Mouse (Mus musculus): Measurements from ENCODE around the gene Orai1. TPM values are rescaled to one million over a fixed set of nuclear protein-coding genes. Genes with fewer than 3 reads are reported as not detected.
"Not testable (repeated sequence)": the region's sequence is repeated elsewhere in the genome, so short reads cannot be mapped to it uniquely, and the experiment has no call there.

Orai1 gene
- polyA plus RNA-seq, 1 experiment, result 68.5 TPM

- no peak overlapping the region for H3K27ac ChIP-seq (ENCODE audit: insufficient read depth, low read depth, low read length)
- no peak overlapping the region for H3K4me3 ChIP-seq (ENCODE audit: insufficient read depth, low read length)
- TF ChIP-seq POLR2A (IDR thresholded peaks at IDR 0.05; ENCODE audit: borderline replicate concordance, low read depth, low read length) (no peak), CTCF (IDR thresholded peaks at IDR 0.05; ENCODE audit: low read depth, low read length) (no peak)
- peaks cover 22% of the 10 kb centered on the region for H3K4me1 ChIP-seq (ENCODE audit: control insufficient read depth, insufficient read depth, low read length)
These were observed 46.0 kb downstream of the Orai1 start for GRCm38 (mm10) chr5:123060706-123061401.

- H3K4me1 ChIP-seq (ENCODE audit: control insufficient read depth, insufficient read depth, low read length), result peaks cover 22% of the 10 kb centered on the region
- H3K27ac ChIP-seq (ENCODE audit: insufficient read depth, low read depth, low read length); H3K4me3 ChIP-seq (ENCODE audit: insufficient read depth, low read length): not testable (repeated sequence)
These were observed 46.5 kb downstream of the Orai1 start for GRCm38 (mm10) chr5:123061402-123061749.

GRCm38 (mm10) chr5:123063141-123063540 is 48.3 kb downstream of the Orai1 start:
- TF ChIP-seq CTCF (IDR thresholded peaks at IDR 0.05; ENCODE audit: low read depth, low read length), result no peak
- no peak for TF ChIP-seq POLR2A (IDR thresholded peaks at IDR 0.05; ENCODE audit: borderline replicate concordance, low read depth, low read length)
- Histone ChIP-seq H3K4me1 (ENCODE audit: control insufficient read depth, insufficient read depth, low read length) (peaks cover 19% of the 10 kb centered on the region), H3K27ac (ENCODE audit: insufficient read depth, low read depth, low read length) (no peak overlapping the region), H3K4me3 (ENCODE audit: insufficient read depth, low read length) (no peak overlapping the region)

- Histone ChIP-seq H3K27ac (ENCODE audit: insufficient read depth, low read depth, low read length) (no peak overlapping the region), H3K4me3 (ENCODE audit: insufficient read depth, low read length) (no peak overlapping the region), H3K4me1 (ENCODE audit: control insufficient read depth, insufficient read depth, low read length) (peaks cover 10% of the 10 kb centered on the region)
- TF ChIP-seq CTCF (IDR thresholded peaks at IDR 0.05; ENCODE audit: low read depth, low read length) (no peak), POLR2A (IDR thresholded peaks at IDR 0.05; ENCODE audit: borderline replicate concordance, low read depth, low read length) (no peak)
These were observed 49.3 kb downstream of the Orai1 start for GRCm38 (mm10) chr5:123064207-123064606.

- Histone ChIP-seq H3K4me1 (ENCODE audit: control insufficient read depth, insufficient read depth, low read length) (no peaks in the 10 kb centered on the region), H3K4me3 (ENCODE audit: insufficient read depth, low read length) (no peak overlapping the region), H3K27ac (ENCODE audit: insufficient read depth, low read depth, low read length) (no peak overlapping the region)
- no peak for TF ChIP-seq POLR2A (IDR thresholded peaks at IDR 0.05; ENCODE audit: borderline replicate concordance, low read depth, low read length)
These were observed 52.6 kb downstream of the Orai1 start for GRCm38 (mm10) chr5:123067395-123067995.

GRCm38 (mm10) chr5:123068115-123068514 is 53.2 kb downstream of the Orai1 start, which contains the start of gene Tmem120b:
Gene Tmem120b, plus strand, starts transcription at chr5:123068415.
- H3K4me1 ChIP-seq (ENCODE audit: control insufficient read depth, insufficient read depth, low read length), result no peaks in the 10 kb centered on the region
- no peak within 1 kb of the TSS for H3K27ac ChIP-seq (ENCODE audit: insufficient read depth, low read depth, low read length)
- no peak within 1 kb of the TSS for H3K4me3 ChIP-seq (ENCODE audit: insufficient read depth, low read length)
- no peak for TF ChIP-seq CTCF (IDR thresholded peaks at IDR 0.05; ENCODE audit: low read depth, low read length)
- no peak for TF ChIP-seq POLR2A (IDR thresholded peaks at IDR 0.05; ENCODE audit: borderline replicate concordance, low read depth, low read length)

GRCm38 (mm10) chr5:123068714-123069113 is 53.8 kb downstream of the Orai1 start:
- TF ChIP-seq CTCF (IDR thresholded peaks at IDR 0.05; ENCODE audit: low read depth, low read length) (no peak), POLR2A (IDR thresholded peaks at IDR 0.05; ENCODE audit: borderline replicate concordance, low read depth, low read length) (no peak)
- Histone ChIP-seq H3K4me1 (ENCODE audit: control insufficient read depth, insufficient read depth, low read length) (no peaks in the 10 kb centered on the region), H3K4me3 (ENCODE audit: insufficient read depth, low read length) (no peak overlapping the region), H3K27ac (ENCODE audit: insufficient read depth, low read depth, low read length) (no peak overlapping the region)

- TF ChIP-seq POLR2A (IDR thresholded peaks at IDR 0.05; ENCODE audit: borderline replicate concordance, low read depth, low read length) (no peak), CTCF (IDR thresholded peaks at IDR 0.05; ENCODE audit: low read depth, low read length) (no peak)
- Histone ChIP-seq H3K4me1 (ENCODE audit: control insufficient read depth, insufficient read depth, low read length) (peaks cover 26% of the 10 kb centered on the region), H3K4me3 (ENCODE audit: insufficient read depth, low read length) (peak overlapping the region; percentile 71), H3K27ac (ENCODE audit: insufficient read depth, low read depth, low read length) (no peak overlapping the region)
These were observed 60.9 kb downstream of the Orai1 start for GRCm38 (mm10) chr5:123075576-123076418.

GRCm38 (mm10) chr5:123076419-123077281 is 61.8 kb downstream of the Orai1 start:
- Histone ChIP-seq H3K4me1 (ENCODE audit: control insufficient read depth, insufficient read depth, low read length) (peaks cover 26% of the 10 kb centered on the region), H3K4me3 (ENCODE audit: insufficient read depth, low read length) (peak overlapping the region; percentile 71), H3K27ac (ENCODE audit: insufficient read depth, low read depth, low read length) (no peak overlapping the region)
- TF ChIP-seq CTCF (IDR thresholded peaks at IDR 0.05; ENCODE audit: low read depth, low read length) (no peak), POLR2A (IDR thresholded peaks at IDR 0.05; ENCODE audit: borderline replicate concordance, low read depth, low read length) (no peak)
